Mouse (Mus musculus) layer of hippocampus, adult 8-10 months (tissue): ENCODE data around the gene Fcho1. TPM values are rescaled to one million over a fixed set of nuclear protein-coding genes. Genes with fewer than 3 reads are reported as not detected.

Experiments
- DNase-seq, 2 experiments: peaks; one replicate each; pipeline ENCODE4 v3.0.0; 2022; ENCODE audit warnings: low spot score in 2 of 2
- total RNA-seq, 4 experiments: library from RNA; stranded (reverse); gene quantifications; 2 replicates each; pipeline ENCODE4 v1.2.4; 2022

Fcho1 gene
- total RNA-seq, 4 experiments from 2014 or later, result 92.1 to 120 (median 112) TPM

DNA sequence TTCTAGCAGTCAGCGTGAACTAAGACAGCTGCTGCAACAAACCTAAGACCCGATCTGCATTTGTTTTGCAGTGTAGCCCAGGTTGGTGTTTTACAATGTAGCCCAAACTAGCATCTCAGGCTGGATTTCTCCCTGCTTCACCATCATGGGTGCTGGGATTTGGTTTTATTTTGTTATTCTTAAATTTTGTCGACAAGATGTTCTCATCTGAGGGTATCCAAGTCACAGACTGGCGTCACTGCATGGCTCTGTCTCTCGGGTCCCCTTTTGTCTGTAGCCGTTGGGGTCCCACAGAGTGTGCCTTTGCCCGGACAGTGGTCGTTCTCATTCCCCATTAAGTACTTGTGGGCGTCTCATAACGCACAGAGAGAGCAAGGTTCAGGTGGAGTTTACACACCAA is 40.8 kb downstream of the Fcho1 start:
- no peak for DNase-seq

DNA sequence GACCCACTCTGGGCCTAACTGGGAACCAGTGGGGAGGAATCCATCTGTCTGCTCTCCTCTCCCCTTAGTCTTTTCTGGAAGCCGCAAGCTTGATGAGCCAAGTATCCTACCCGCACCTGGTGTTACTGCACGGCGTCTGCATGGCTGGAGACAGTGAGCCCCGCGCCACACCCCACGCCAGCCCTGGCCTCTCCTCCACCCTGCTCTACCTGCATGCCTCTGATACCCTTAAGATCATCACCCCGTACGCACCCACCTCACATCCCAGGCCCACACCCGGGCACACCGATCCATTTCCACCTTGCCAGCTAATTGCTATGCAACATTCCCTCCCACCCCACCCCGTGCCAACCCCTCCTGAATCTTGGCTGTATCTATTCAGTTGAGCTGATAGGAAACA is 42.7 kb downstream of the Fcho1 start:
- DNase-seq, result no peak

DNA sequence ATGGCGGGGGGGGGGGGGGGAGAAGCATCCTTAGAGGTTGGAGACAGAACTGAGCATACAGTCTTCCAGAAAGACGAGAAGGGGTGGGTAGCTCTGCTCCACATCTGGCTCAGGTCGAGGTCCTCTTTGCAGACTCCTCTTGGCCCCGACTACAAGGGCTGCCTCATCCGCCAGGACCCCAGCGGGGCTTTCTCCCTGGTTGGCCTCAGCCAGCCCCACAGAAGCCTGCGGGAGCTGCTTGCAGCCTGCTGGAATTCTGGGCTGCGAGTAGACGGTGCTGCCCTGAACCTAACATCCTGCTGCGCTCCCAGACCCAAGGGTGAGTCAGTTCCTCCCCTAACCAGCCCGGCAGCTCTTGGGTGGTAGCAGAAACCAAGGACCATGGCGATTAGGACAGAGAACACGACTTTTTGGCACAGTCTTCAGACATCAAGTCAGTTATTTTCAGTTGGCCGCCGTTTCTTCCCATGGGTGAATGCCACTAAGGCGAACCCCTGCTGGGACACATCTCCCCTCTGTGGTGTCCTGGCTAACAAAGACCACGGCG is 44.1 kb downstream of the Fcho1 start:
- no peak for DNase-seq

DNA sequence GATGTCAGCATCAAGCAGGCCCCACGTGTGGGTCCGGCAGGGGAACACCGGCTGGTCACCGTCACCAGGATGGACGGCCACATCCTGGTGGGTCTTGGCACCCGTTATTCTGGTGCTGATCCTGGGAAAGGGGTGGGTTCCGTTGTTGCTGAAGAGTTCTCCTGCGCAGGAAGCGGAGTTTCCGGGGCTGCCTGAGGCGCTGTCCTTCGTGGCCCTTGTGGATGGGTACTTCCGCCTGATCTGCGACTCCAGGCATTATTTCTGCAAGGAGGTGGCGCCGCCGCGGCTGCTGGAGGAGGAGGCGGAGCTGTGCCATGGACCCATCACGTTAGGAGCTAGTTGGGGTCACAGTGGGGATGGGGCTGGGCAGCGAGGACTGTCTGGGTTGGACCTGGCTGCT is 45.0 kb downstream of the Fcho1 start:
- no peak for DNase-seq

DNA sequence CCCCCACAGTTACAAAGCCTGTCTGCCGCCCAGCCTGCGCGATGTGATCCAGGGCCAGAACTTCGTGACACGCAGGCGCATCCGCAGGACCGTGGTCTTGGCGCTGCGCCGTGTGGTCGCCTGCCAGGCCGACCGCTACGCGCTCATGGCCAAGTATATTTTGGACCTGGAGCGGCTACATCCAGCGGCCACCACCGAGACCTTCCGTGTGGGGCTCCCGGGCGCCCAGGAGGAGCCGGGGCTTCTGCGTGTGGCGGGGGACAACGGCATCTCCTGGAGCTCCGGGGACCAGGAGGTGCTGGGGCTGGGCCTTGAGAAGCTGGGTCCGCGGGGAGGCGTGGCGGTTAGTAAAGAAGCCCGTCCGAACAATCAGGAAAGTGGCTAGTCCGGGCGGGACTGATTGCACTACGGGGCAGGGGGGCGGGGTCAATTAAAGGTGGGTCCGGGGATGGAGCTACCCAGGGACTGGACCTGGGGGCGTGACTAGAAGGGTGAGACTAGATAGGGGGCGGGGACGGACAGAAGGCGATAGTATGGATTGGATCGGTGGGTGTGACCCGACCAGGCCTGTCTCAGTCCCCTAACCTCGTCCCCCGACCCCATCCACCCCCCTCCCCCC is 45.9 kb downstream of the Fcho1 start:
- DNase-seq, result no peak

DNA sequence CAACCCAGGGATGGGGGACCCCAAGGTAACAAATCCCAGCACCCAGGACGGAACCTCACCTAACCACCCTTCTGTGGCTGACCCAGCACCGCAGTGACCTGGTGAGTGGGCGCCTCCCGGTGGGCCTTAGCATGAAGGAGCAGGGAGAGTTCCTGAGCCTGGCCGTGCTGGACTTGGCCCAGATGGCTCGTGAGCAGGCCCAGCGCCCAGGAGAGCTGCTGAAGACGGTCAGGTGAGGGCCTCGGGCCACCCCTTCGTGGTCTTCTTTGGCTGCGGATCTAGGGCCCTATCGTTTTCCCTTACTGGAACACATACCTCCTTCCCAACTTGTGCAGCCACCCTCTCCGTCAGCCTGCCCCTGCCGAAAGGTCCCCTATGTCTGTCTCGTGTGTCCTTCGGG is 46.4 kb downstream of the Fcho1 start:
- no peak for DNase-seq

DNA sequence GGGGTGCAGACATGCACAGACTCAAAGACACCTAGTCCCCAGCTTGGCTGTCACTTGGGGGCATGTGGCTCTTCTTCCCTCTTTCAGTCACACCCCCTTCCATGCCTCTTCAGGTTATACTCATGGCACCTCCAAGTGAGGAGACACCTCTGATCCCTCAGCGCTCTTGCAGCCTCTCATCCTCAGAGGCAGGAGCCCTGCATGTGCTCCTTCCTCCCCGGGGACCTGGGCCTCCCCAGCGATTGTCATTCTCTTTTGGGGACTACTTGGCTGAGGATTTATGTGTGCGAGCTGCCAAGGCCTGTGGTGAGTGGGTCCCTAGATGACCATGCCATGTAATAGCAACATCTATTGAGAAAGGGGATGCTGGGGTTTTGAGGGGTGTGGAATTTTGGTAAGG is 47.3 kb downstream of the Fcho1 start:
- DNase-seq, result no peak

DNA sequence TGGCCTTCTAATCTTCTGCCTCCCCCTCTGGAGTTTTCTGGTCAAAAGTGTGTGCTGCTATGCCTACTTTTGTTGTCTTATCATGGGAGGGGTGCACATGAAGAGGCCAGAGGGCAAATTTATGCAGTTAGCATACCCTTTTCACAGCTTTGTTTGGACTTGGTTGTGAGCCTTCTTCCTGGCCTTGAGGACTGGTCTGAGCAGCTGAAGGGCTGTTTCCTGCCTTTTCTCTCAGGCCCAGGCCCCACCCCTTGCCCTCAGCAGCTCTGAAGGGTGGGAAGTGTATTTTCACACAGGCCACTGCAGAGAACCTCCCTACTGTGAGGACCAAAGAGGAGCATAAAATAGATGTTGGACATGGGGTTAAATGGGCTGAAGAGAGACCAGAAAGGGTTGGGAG is 48.0 kb downstream of the Fcho1 start:
- DNase-seq, result no peak

DNA sequence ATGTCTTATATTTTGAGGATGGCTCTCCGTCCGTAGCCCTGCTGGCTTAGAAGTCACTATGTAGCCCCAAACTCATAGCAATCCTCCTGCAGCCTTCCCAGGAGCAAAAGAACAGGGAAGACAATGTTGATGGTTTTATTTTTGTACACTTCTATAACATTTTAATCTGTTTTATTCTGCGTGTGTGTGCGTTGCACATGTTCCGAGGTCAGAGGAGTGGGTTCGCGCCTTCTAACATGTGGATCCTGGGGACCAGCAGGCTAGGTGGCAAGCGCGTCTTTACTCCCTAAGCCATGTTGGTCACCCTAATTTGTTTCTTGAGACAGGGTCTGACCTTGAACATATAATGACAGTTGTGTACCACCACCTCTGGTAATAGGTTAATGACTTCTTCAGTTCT is 48.7 kb downstream of the Fcho1 start:
- no peak for DNase-seq

DNA sequence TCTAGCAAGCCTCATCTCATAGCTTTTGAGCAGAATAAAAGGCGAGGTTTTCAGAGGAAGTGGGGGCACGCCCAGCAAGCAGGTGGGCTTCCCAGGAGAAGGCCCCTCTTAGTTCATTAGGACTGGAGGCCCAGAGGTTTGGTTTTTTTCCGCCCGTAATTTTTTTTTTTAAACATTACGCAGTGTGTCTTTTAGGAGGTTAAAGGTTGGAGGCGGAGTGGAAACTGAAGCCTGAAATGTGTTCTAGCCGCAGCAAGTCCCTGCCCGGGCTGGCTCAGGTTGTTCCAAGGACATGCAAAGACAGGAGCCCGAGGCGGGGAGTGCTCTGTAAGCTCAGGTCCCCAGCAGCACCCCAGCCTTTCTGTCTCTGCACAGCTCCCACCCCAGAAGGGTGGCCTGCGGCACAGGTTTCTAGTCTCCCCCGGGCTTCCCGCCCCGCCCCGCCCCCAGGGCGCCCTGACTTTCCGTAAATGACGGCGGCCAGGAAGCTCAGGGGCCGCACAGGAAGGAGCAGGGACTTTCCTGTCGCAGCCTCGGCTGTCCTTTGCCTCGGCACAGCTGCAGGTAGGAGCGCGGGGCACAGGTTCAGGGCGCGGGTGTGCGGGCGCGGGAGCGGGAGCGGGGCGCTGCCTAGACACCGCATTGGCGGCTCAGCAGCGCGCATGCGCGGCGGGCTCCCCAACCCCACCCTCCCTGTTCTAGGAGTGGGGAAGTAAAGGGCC is 49.3 kb downstream of the Fcho1 start, which contains the start of gene Jak3:
Jak3 (plus strand) TSS at position 277 of the 722 bp plus-strand sequence.
- DNase-seq, result no peak

DNA sequence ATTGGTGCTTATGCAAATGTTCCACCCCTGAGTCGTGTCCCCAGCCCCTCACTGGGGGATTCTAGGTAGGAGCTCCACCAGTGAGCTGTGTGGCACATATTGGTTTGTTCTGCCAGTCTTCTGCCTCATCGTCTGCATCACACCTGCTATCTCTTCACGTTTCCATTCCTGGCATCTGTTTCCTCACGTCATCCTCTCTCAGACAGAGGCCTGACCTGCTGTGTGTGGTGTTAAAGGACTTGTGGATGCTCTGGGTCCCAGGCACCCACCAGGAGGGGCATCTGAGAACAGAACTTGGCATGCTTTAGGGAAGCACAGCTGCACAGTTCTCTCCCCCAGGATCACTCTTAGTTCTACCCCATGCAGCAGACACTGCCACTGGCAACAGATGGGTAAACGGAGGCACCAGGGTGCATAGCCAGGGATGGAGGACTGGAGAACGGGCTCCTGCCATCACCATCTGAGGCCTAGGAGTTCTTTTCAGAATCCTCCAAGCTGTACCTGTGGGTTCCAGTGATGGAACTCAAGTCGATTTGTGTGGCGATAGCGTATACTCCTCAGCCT is 50.0 kb downstream of the Fcho1 start:
- no peak for DNase-seq

DNA sequence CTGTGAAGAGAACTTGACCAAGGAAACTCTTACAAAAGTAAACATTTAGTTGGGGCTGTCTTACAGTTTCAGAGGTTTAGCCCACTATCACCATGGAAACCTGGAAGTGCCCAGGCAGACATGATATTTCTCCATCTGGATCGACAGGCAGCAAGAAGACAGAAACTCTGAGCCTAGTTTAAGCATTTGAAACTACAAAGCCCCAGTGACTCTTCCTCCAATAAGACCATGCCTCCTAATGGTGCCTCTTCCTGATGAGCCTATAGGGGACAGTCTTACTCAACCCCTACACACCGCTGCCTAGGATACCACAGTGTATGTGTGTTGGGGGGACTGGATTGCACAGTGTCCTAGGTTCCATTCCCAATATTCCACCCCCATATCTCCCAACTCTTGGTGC is 51.4 kb downstream of the Fcho1 start:
- DNase-seq, result no peak

DNA sequence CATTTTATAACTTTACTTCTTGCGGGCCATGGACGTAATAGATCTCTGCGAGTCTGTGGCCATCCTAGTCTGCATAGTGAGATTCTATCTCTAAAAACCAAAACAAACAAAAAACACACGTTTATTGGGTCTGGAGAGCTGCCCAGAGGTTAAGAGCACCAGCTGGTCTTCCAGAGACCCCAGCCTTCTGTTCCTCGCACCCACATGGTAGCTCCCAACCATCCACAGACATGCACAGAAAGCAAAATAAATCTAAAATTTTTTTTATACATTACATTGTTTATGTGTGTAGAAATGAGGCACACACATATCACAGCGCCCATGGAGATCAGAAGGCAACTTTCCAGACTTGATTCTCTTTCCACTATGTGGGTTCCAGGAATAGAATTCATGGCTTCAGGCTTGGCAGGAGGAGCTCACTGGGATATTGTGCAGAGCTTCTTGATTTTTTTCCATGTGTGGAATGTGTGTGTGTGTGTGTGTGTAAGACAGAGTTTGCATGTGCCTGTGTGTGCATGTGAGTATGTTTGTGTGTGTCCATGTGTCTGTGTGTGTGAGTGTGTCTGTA is 53.3 kb downstream of the Fcho1 start:
- DNase-seq, result no peak

DNA sequence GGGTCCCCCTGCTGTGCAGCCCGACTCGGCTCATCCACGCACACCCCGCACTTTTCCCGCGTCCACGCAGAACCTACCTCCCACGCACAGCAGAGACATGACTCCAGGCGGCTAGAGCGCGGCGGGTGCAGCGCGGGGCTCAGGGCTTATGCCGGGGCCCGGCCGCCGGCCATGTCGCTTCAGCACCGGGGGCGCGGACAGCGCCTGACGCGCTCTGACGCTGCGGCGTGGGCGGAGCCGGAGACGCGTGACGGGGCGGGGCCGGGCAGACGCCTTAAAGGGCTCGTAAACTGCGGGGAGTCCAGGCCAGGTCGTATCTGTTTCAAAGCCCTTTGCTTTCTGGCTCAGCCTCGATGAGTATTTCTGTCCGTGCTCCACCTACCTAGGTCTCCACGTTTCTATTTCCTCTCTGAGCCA is 54.0 kb downstream of the Fcho1 start, which contains the start of gene Unc13a:
Unc13a (minus strand) TSS at position 209 of the 417 bp plus-strand sequence.
- peak; percentile 84 to 87 for DNase-seq

DNA sequence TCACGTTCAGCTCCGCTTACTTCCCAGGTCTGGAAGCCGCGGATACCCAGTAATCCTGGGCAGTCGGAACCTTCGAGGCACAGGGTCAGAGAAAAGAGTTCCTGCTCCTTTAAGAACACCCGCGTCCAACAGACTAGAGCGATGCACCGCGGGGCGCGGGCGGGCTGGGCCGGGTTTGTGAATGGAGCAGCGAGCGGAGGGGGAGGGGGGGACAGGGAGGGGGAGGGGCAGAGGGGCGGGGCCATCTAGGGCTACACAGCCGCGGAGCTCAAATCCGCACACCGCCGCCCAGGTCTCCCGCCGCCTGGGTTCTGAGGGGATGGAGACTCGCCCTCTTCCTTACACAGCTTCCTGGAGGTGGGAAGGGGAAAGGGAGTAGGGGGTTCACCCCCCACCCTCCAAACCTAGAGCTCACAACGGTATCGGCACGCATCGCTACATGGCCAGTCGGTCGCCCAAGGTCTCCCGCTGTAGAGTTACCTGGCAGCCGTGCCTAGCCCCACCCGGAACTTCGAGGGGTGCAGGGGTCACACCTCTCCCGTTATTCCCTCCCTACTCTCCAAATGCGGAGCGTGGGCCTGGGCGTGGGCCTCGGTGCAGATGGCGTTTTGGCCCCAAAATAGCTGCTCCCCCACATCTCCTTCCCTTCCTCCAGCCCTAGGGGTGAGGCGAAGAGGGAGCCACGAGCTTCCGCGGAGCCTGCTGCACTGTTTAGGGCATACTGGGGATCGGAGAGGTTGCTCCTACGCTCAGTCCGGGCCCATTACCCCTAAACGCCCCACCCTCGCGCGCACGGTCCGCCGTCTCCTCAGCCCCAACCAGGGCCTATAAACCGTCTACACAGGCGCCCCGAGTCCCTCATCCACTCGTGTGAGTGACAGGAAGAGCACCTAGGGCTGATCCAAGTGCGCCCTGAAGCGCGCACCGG is 54.6 kb downstream of the Fcho1 start:
- peak; percentile 60 to 69 for DNase-seq

DNA sequence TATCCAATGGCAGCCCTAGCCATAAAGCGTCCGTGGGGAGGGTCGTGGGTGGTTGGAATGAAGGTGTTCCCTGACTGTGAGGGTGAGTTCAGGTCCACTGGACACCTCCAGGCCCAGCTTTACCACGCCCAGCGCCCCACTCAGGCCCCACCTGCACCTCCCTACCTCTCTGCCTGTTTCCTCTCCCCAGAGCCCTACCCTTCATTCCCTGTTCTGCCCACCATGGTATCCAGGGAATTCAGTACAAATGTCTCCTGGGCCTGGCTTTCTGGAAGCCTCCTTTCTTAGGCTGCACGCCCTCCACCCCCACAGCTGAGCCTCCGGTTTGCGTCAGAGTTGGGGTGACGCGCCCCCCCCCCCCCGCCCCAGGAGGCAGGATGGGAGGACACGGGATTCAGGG is 55.3 kb downstream of the Fcho1 start:
- no peak for DNase-seq

DNA sequence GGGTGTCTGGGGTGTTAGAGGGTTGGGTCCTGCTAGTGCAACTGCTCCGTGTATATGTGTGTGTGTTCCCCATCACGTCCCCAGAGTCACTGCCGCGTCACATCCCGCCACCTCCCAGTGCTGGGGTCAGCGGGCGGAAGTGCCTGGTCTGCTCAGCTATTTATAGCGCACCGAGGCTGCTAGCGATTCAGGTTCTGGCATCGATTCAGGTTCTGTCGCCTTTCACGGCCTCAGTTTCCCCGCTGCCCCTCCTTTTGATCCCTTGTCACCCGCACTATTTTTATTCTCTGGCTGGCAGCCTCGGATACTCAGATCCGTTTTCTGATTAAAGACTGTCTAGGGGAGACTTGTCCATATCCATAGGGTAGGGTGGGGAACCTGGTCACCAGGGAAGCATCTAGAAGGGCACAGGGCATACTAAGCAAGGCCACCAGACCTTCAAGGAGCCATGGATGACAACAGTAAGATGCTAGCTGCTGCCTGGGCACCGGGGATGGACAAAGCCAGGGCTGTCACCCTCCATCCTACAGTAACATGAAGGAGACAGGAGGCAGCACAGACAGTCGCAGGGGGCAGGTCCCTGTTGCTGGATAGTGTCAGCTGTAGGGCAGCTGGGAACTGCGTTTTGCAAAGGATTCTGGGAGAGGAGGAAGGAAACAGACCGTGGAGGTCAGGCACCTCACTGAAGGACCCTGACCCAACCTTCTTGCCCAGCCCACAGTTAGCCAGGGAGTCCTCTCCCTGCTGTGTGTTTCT is 57.1 kb downstream of the Fcho1 start:
- no peak for DNase-seq

DNA sequence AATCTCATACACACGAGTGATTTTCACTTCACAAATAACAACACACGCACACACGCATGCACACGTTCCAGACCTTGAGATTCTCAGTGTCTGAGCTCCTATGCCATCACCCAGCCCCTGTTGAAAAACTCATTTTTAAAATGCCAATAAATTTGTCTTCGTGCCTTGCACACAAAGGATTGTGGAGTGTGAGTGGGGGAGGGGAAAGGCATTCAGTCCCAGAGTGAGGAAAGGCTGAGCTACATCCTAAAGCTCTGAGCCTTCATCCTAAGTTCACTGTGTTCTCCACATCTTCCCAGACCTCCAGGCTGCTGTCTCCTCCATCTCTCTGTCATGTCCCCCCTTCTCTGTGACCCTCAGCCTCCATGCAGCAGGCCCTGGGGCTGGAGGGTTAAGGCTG is 58.3 kb downstream of the Fcho1 start:
- DNase-seq, result no peak

DNA sequence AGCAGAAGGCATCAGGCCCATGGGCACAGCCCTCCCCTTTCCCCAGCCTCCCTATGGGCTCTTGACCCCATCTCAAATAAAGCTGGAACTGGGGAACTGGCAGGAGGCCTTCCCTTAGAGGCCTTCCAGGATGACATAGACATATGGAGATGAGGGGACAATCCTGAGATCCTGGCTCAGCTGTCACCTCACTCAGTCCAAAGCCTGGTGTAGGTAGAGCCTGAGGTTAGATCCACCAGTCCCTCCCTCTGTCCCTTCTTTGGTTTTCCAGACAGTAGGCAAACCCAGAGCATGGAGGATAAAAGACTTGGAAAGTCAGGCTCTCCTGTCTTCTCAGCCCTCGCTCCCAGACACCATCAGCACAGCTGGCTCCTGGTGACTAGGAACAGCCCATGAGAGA is 58.7 kb downstream of the Fcho1 start:
- no peak for DNase-seq
